Mouse (Mus musculus) layer of hippocampus, adult 2 months (tissue): Measurements from ENCODE around the gene Cnga1. TPM values are rescaled to one million over a fixed set of nuclear protein-coding genes. Genes with fewer than 3 reads are reported as not detected.

ENCODE experiments used
- DNase-seq, 2 experiments: peaks; one replicate each; pipeline ENCODE4 v3.0.0; 2022; ENCODE audit warnings: low spot score in 2 of 2
- H3K27ac ChIP-seq: fragments of 200-600 bp; 2 replicates; pipeline ENCODE4 v1.8.1; 2022
- H3K4me3 ChIP-seq: fragments of 200-600 bp; 2 replicates; pipeline ENCODE4 v1.8.1; 2022; ENCODE audit warnings: mild to moderate bottlenecking
- CTCF ChIP-seq: fragments of 200-600 bp; conservative IDR thresholded peaks from 2 replicates; pipeline ENCODE4 v1.8.1; 2022; ENCODE audit warnings: antibody characterized with exemption, mild to moderate bottlenecking, moderate library complexity
- long read RNA-seq, 2 experiments: library from polyadenylated mRNA; stranded (forward); transcript quantifications; one replicate each; pipeline ENCODE4 v2.0.0; 2021; ENCODE audit warnings: borderline mapping rate in 2 of 2
- total RNA-seq, 2 experiments: library from RNA; stranded (reverse); gene quantifications; 2 replicates each; pipeline ENCODE4 v1.2.3; 2021

Cnga1 gene
- not detected for total RNA-seq
- long read RNA-seq, experiment 1, result 0 reads
- long read RNA-seq, experiment 2, result 0 reads

DNA sequence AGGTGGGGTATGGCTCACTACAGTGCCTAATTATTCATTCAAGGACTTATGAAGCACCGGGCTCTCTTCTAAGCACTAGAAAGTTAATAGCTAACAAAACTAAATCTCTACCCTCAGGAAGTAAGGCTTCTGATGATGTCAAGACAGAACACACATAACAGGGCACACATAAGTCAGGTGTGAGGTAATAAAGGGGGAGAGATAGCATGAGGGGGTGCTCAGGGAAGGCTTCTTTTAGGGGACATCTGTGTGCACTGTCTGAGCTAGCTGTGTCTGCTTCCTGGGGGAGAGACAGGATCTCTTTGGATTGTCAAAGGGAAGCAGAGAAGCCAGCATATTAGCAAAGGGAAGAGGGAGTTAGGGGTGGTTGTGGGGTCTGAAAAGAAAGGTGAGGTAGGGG lies at the start of gene Cnga1:
Gene Cnga1 (minus strand): TSS at position 101 of the 400 bp plus-strand sequence.
- H3K4me3 ChIP-seq, result no peak within 1 kb of the TSS
- DNase-seq, result no peak
- H3K27ac ChIP-seq, result no peak within 1 kb of the TSS
- no peak for TF ChIP-seq CTCF

GRCm38 (mm10) chr5:72690516-72690915 lies 46.4 kb upstream of the Cnga1 start:
- H3K27ac ChIP-seq, result no peak overlapping the region
- TF ChIP-seq CTCF, result no peak
- no peak overlapping the region for H3K4me3 ChIP-seq
- no peak for DNase-seq

DNA sequence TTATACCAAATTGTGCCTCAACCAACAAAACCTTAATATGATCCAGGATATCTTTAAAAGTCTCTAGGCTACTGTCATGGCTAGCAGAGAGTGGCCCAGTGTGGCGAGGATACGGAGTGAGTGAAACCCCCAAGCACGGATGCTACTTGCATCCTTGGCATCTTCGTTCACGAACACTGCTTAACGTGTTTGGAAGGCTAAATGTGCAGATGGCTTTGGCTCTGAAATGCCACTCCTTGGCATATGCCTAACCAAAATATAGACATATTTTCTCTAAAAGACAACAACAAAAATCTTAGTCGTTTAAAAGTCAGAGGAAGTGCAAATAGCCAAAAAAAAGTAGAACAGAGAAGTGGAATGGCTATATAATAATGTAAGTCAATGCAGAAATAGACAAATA lies 45.5 kb upstream of the Cnga1 start:
- no peak for TF ChIP-seq CTCF
- no peak for DNase-seq

DNA sequence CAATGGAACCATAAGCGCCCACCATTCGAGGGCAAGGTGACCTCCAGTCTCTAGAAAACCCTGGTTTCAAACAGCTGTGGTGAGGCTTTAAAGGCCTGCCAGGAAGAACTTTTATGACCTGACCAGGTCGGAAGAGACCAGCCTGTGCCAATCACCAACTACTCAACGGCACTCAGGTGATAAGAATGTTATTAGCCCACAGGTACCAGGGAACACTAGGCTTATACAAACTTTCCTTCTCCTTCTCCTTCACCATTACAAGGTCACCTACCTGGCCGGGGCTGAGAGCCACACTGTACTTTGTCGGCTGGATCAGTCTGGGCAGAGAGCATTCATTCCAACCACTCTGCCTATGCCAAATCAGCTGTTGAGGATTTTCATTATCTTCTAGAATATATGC lies 37.4 kb upstream of the Cnga1 start:
- TF ChIP-seq CTCF, result no peak
- Histone ChIP-seq H3K4me3 (no peak overlapping the region), H3K27ac (no peak overlapping the region)
- DNase-seq, result no peak

More for the DNA sequence above, 45.5 kb upstream of the Cnga1 start:
- H3K4me3 ChIP-seq, result no peak overlapping the region
- H3K27ac ChIP-seq, result no peak overlapping the region

- no peak overlapping the region for H3K4me3 ChIP-seq
- H3K27ac ChIP-seq, result no peak overlapping the region
- no peak for DNase-seq
- TF ChIP-seq CTCF, result no peak
These were observed 31.0 kb upstream of the Cnga1 start for GRCm38 (mm10) chr5:72674994-72675542.

- H3K27ac ChIP-seq, result no peak overlapping the region
- no peak for DNase-seq
- no peak overlapping the region for H3K4me3 ChIP-seq
- TF ChIP-seq CTCF, result no peak
These were observed 27.1 kb upstream of the Cnga1 start for GRCm38 (mm10) chr5:72671017-72671699.

- no peak for DNase-seq
- no peak overlapping the region for H3K4me3 ChIP-seq
- no peak overlapping the region for H3K27ac ChIP-seq
- TF ChIP-seq CTCF, result no peak
These were observed 24.3 kb upstream of the Cnga1 start for GRCm38 (mm10) chr5:72668351-72668750.

DNA sequence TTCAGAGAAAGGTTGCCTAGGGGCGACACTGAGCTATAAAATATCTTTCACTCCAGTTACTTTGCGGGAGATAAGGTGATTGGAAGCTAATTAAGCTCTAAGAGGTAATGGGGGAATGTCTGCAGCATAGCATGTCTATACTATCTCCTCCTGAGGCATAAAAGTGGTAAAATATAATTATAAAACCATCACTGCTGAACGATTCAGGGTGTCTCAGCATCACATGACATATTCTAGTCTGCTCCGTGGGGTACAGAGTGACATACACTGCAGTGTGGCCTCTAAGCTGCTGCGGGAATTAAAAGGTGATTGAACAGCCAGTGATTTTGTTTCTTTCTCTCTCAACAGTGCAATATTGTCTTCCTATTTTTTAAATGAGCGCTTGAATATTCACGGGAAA lies 22.4 kb upstream of the Cnga1 start:
- no peak for TF ChIP-seq CTCF
- no peak overlapping the region for H3K4me3 ChIP-seq
- no peak for DNase-seq
- H3K27ac ChIP-seq, result no peak overlapping the region

- peak in 1 of 2 experiments; percentile 62 for DNase-seq
- no peak overlapping the region for H3K27ac ChIP-seq
- peak; percentile 99 for TF ChIP-seq CTCF
- H3K4me3 ChIP-seq, result no peak overlapping the region
These were observed 21.2 kb upstream of the Cnga1 start for GRCm38 (mm10) chr5:72665281-72665680.

DNA sequence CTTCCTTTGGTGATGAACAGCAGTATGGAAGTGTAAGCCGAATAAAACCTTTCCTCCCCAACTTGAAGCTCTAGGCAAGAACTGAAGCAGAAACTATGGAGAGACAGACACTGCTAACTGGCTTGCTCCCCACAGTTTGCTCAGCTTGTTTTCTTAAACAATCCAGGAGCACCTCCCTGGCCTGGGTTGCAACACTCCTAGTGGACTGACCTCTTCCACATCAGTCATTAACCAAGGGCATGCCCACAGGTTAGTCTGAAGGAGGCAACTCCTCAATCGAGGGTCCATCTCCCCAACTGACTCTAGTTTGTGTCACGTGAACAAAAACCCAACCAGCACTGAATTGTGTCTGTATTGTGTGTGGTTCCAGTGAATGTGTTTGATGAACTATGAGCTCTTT lies 20.8 kb upstream of the Cnga1 start:
- H3K4me3 ChIP-seq, result no peak overlapping the region
- TF ChIP-seq CTCF, result no peak
- no peak for DNase-seq
- no peak overlapping the region for H3K27ac ChIP-seq

DNA sequence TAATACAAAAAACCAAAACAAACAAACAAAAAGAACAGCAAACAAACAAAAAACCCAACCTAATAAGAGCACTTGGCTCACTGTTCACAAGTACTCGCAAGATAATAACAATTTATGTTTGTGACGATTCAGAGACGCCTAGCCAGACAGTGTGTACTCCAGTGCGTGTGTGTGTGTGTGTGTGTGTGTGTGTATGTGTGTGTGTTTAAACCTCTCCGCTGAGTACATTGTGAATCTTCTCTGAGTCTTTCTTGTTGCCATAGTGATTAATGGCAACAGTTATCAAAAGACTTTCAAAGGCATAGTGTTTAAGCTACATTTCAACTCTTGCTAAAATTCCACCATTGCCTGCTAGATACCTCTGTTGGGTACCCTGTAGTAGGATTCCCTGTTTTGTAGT lies 20.1 kb upstream of the Cnga1 start:
- DNase-seq, result no peak
- no peak overlapping the region for H3K27ac ChIP-seq
- no peak overlapping the region for H3K4me3 ChIP-seq
- no peak for TF ChIP-seq CTCF

DNA sequence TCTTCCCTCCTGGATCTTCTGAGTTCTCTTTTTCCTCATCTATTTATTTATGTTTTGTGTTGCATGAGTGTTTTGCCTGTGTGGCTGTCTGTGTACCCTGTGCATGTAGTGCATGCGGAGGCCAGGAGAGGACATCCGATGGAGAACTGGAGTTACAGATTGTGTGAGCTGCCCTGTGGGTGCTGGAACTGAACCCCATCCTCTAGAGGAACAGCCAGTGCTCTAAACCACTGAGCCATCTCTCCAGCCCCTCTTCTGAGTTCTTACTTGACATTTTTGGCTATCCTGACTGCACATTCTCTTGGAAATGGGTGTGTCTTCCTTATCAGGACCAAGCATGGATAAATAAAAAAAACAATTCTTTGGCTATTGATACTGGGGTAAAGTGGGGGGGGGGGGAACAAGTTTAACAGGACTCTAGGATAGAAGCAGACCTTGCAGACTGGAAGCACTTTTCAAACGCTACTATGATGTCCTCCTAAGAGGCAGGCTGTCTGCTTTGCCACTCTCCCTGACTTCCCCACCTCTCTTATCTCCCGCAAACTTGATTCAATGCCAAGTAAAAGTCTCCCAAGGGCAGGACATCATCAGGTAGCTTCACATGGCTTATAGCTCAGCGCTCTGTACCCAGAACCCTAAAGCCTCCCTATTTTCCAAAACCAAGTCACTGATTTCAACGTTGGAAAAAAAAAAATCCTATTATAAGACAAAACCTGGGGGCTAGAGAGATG lies 17.1 kb upstream of the Cnga1 start:
- H3K27ac ChIP-seq, result no peak overlapping the region
- H3K4me3 ChIP-seq, result no peak overlapping the region
- TF ChIP-seq CTCF, result no peak
- no peak for DNase-seq

GRCm38 (mm10) chr5:72658375-72658774 lies 14.3 kb upstream of the Cnga1 start:
- Histone ChIP-seq H3K4me3 (no peak overlapping the region), H3K27ac (no peak overlapping the region)
- no peak for TF ChIP-seq CTCF
- no peak for DNase-seq

GRCm38 (mm10) chr5:72656270-72656791 lies 12.3 kb upstream of the Cnga1 start:
- Histone ChIP-seq H3K4me3 (no peak overlapping the region), H3K27ac (no peak overlapping the region)
- no peak for DNase-seq
- TF ChIP-seq CTCF, result no peak
